Mouse (Mus musculus) lung, postnatal 0 days (tissue): ENCODE measurements around the gene 4933411K16Rik. TPM values are rescaled to one million over a fixed set of nuclear protein-coding genes. Genes with fewer than 3 reads are reported as not detected.

ENCODE experiments used
- ATAC-seq: fragments of 200-750 bp; cut with Nextera tagmentation; 2 replicates; pipeline ENCODE4 v1.8.0; 2017; ENCODE audit warnings: moderate library complexity
- DNase-seq: peaks from one replicate; pipeline ENCODE4 v3.0.0-alpha.2; 2016; ENCODE audit warnings: low spot score
- H3K27ac ChIP-seq: fragments of 300-500 bp; sonication (generic); 2 replicates; pipeline ENCODE4 v1.5.1; 2014; ENCODE audit warnings: antibody characterized with exemption, mild to moderate bottlenecking, low read length, mixed read lengths
- H3K27me3 ChIP-seq: fragments of 300-500 bp; sonication (generic); replicated peaks from 2 replicates; pipeline ENCODE4 v1.6.1; 2014; ENCODE audit warnings: low read length, mixed read lengths; ENCODE audit not compliant: insufficient read depth
- H3K36me3 ChIP-seq: fragments of 300-500 bp; sonication (generic); 2 replicates; pipeline ENCODE4 v1.6.1; 2014; ENCODE audit warnings: low read length, mixed read lengths; ENCODE audit not compliant: insufficient read depth
- H3K4me1 ChIP-seq: fragments of 300-500 bp; sonication (generic); 2 replicates; pipeline ENCODE4 v1.6.1; 2014; ENCODE audit warnings: antibody characterized with exemption, low read depth, low read length, mixed read lengths; ENCODE audit not compliant: insufficient read depth
- H3K4me2 ChIP-seq: fragments of 300-500 bp; sonication (generic); replicated peaks from 2 replicates; pipeline ENCODE4 v1.6.1; 2014; ENCODE audit warnings: low read depth, mild to moderate bottlenecking, low read length, moderate library complexity, mixed read lengths
- H3K4me3 ChIP-seq: fragments of 300-500 bp; sonication (generic); 2 replicates; pipeline ENCODE4 v1.5.1; 2014; ENCODE audit warnings: low read depth, low read length
- H3K9ac ChIP-seq: fragments of 300-500 bp; sonication (generic); replicated peaks from 2 replicates; pipeline ENCODE4 v1.6.1; 2014; ENCODE audit warnings: low read depth, mild to moderate bottlenecking
- H3K9me3 ChIP-seq: fragments of 300-500 bp; sonication (generic); 2 replicates; pipeline ENCODE4 v1.6.1; 2016; ENCODE audit warnings: low read length, mixed read lengths
- CTCF ChIP-seq: IDR thresholded peaks from 2 replicates; pipeline ENCODE4 v1.5.1; 2016; ENCODE audit warnings: antibody characterized with exemption, mild to moderate bottlenecking
- EP300 ChIP-seq: IDR thresholded peaks from 2 replicates; pipeline ENCODE4 v1.6.1; 2016; ENCODE audit warnings: antibody characterized with exemption, mild to moderate bottlenecking, control low read depth
- whole genome bisulfite sequencing: fragments of 180-500 bp; shearing (Covaris S2); extraction: QIAGEN DNeasy Blood & Tissue Kit; methylation state at CpG from one replicate; pipeline ENCODE4 v1.1.7; 2014; 5-methylcytosine and 5-hydroxymethylcytosine counted together
- polyA plus RNA-seq: library from polyadenylated mRNA; unstranded; fragments of >200 nt; fragmentation: Nextera tagmentation; extraction: Ambion mirVana; gene quantifications from 2 replicates; pipeline ENCODE4 v1.2.1, GENCODE M21; 2015

Gene 4933411K16Rik
- polyA plus RNA-seq, 1 experiment from 2014 or later, result 0.14 TPM

DNA sequence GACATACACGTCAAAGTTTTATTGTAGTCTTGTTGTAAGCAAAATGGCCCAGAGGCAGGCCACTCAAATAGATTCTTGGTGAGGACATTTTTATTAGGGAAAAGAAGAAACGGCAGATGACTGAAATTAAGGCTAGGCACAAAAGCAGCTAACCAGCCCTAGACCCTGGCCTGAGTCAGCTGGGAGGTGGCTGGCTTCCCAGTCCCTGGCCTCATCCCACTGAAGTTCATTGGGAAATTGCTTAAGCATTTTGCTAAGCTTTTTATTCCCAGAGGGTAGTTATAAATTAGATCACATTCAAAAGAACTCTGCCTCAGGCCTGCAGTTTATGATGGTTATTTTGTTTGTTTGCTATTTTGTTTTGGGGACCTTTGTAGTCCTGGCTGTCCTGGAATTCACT lies 3.8 kb downstream of the 4933411K16Rik start:
- Histone ChIP-seq H3K27me3 (no peaks in the 10 kb centered on the region), H3K9me3 (no peaks in the 10 kb centered on the region), H3K9ac (no peak overlapping the region), H3K4me2 (no peak overlapping the region), H3K36me3 (no peaks in the 10 kb centered on the region), H3K4me1 (no peaks in the 10 kb centered on the region), H3K27ac (no peak overlapping the region), H3K4me3 (no peak overlapping the region)
- 85% methylated on average over 2 of the region's 2 CpGs for WGBS
- DNase-seq (no peak), ATAC-seq (no peak)
- TF ChIP-seq EP300, result no peak
- TF ChIP-seq CTCF, result no peak

DNA sequence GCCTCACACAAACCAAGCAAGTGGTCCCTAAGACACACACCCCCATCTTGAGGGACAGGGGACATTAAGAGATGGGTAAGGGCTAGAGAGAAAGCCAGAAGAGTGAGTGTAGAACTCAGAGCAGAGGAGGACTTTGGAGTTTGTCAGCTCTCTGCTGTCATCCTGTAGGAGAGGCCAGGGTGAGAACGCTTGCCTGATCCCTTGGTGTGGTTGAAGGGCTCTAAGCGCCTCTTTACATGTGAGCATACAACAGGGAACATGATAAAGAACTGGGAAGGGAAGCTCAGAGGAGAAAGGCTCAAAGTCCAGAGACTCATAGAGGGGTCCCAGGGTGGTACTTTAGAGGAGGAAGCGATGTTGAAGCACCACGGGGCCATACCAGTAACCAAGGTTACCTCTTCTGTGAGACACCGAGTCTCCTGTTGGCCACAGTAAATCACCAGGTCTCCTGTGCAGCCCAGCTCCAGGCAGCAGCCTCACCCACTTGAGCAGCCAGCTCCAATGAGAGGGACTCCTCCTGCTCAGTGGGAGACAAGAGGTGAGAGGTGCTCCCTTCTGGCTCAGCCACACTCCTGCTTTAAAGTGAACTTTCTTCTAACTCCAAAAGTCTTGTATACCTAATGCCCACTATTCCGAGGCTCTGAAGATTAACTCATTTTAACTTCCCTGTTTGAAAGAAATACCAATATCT lies 4.8 kb downstream of the 4933411K16Rik start:
- peak; percentile 34; the same call in 1 of the 2 replicates for ATAC-seq

DNA sequence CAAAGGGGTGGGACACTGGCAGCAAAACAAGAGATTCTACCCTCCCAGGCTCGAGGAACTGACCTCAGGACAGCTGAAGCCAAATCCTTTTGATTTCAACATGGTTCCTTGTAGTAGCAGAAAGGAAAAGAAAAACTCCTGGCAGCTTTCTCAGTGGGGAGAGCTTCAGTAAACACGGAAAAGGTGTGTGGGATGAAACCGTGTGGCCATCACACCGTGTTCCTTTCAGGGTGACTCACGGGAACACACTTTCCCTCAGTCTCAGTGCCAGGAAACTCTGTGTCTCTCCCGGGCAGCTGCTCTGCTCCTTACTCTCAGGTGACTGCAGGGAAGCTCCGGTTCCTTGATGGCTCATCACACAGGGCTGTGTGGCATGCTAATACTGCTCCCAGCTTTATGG lies 6.4 kb downstream of the 4933411K16Rik start:
- 42% methylated on average over 7 of the region's 7 CpGs for WGBS
- Histone ChIP-seq H3K4me2 (no peak overlapping the region), H3K9me3 (no peaks in the 10 kb centered on the region), H3K27me3 (no peaks in the 10 kb centered on the region), H3K9ac (no peak overlapping the region), H3K36me3 (no peaks in the 10 kb centered on the region), H3K4me1 (no peaks in the 10 kb centered on the region), H3K27ac (0 out of 2 replicates have a peak overlapping the region, but pooled peaks have one; percentile 9), H3K4me3 (no peak overlapping the region)
- ATAC-seq, result peak; percentile 49; the same call in 1 of the 2 replicates
- DNase-seq, result peak; percentile 46
- TF ChIP-seq CTCF, result no peak
- peak; percentile 91 for TF ChIP-seq EP300

More for the DNA sequence above, 4.8 kb downstream of the 4933411K16Rik start:
- Histone ChIP-seq H3K27ac (no peak overlapping the region), H3K9ac (no peak overlapping the region), H3K4me1 (no peaks in the 10 kb centered on the region), H3K9me3 (no peaks in the 10 kb centered on the region), H3K36me3 (no peaks in the 10 kb centered on the region), H3K27me3 (no peaks in the 10 kb centered on the region), H3K4me3 (no peak overlapping the region), H3K4me2 (no peak overlapping the region)
- TF ChIP-seq EP300, result no peak
- no peak for TF ChIP-seq CTCF
- WGBS, result 60% methylated on average over 6 of the region's 6 CpGs
- no peak for DNase-seq

- TF ChIP-seq EP300 (no peak), CTCF (no peak)
- H3K36me3 ChIP-seq, result no peaks in the 10 kb centered on the region
- H3K4me3 ChIP-seq, result no peak overlapping the region
- no peak for ATAC-seq
- no peaks in the 10 kb centered on the region for H3K4me1 ChIP-seq
- H3K27ac ChIP-seq, result no peak overlapping the region
- H3K4me2 ChIP-seq, result no peak overlapping the region
- no peak overlapping the region for H3K9ac ChIP-seq
- 86% methylated on average over 7 of the region's 7 CpGs for WGBS
- H3K27me3 ChIP-seq, result no peaks in the 10 kb centered on the region
- DNase-seq, result no peak
- H3K9me3 ChIP-seq, result no peaks in the 10 kb centered on the region
These were observed 9.4 kb downstream of the 4933411K16Rik start for GRCm38 (mm10) chr19:42061443-42061842.

DNA sequence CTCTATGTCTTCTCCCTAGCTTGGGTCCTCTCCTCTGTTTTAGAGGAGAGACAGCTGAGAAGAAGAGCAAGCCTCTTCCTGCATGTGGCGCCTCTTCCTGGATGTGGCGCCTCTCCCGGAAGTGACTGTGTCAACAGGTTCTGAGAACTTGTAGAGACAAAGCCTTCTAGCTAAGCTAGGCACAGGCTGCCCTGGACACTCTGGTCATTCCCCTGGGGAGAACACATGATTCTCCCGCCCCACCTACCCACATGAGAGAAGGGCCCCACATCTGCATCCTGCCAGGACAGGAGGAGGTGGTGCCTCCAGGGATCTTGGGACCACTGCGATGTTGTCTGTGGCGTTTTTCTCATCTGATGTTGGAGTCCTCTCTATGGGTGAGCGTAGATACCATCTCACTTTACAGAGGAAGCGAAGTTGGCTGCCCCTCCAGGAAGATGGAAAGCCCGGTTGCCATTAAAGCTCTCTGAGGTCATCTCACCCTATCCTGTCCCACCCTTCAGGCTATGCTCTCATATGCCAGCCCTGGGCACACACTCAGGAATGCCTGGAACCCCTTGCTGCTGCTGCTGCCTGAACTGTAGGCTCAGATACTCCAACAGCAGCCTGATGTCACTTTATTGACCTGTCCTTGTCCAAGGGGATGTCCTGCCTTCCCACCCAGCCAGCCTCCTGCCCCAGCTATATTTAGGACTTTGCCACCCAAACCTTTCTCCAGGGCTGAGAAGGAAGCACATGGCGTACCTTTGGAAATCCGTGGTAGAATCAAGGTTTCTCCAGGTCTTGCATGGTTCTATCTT lies 16.6 kb downstream of the 4933411K16Rik start:
- Histone ChIP-seq H3K9ac (no peak overlapping the region), H3K4me2 (no peak overlapping the region)

DNA sequence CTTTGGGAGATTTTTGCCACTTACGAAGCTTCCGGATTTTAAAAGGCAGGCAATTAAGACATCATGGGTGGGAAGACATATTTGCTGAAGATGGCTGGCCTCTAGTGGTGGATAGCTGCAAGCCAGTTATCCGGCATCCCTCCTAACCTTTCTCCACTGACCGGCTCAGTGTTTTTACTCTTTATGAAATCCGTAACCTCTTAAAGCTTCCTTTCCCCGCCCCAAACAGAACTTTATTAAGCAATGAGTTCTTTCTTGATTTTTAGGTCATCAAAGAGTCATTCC lies 17.1 kb downstream of the 4933411K16Rik start:
- ATAC-seq (peak; percentile 51), DNase-seq (peak; percentile 62)
- Histone ChIP-seq H3K4me2 (no peak overlapping the region), H3K4me1 (no peaks in the 10 kb centered on the region), H3K27ac (peak overlapping the region; percentile 68), H3K27me3 (no peaks in the 10 kb centered on the region), H3K36me3 (no peaks in the 10 kb centered on the region), H3K4me3 (no peak overlapping the region), H3K9ac (no peak overlapping the region), H3K9me3 (no peaks in the 10 kb centered on the region)
- 46% methylated on average over 6 of the region's 6 CpGs for WGBS
- TF ChIP-seq CTCF, result peak; percentile 79
- no peak for TF ChIP-seq EP300

More for the DNA sequence above, 16.6 kb downstream of the 4933411K16Rik start:
- 61% methylated on average over 11 of the region's 11 CpGs for WGBS
- TF ChIP-seq EP300 (peak; percentile 88), CTCF (no peak)
- peak; percentile 61 for DNase-seq
- H3K9me3 ChIP-seq, result no peaks in the 10 kb centered on the region
- no peaks in the 10 kb centered on the region for H3K4me1 ChIP-seq
- peak; percentile 91 for ATAC-seq
- no peaks in the 10 kb centered on the region for H3K36me3 ChIP-seq
- H3K4me3 ChIP-seq, result no peak overlapping the region
- peak overlapping the region; percentile 68 for H3K27ac ChIP-seq
- no peaks in the 10 kb centered on the region for H3K27me3 ChIP-seq
